Mouse (Mus musculus): ENCODE measurements around the gene Il31ra.

GRCm38 (mm10) chr13:112584556-112585237 lies 9.5 kb downstream of the Il31ra start:
- TF ChIP-seq POLR2A (IDR thresholded peaks at IDR 0.05; ENCODE audit: low read depth, low read length) (no peak), CTCF (IDR thresholded peaks at IDR 0.05; ENCODE audit: extremely low read depth, insufficient read depth, insufficient read length, insufficient replicate concordance) (no peak)

All from spleen, adult 2 months (tissue).